Mouse (Mus musculus) adrenal gland, adult 2 months (tissue): ENCODE results near the gene Tomm34. TPM values are rescaled to one million over a fixed set of nuclear protein-coding genes. Genes with fewer than 3 reads are reported as not detected.
A peak's percentile ranks its signal among the peaks of the same experiment; 100 is the strongest.

Experiments
- DNase-seq: peaks from one replicate; pipeline ENCODE4 v3.0.0; 2021
- polyA plus RNA-seq: library from polyadenylated mRNA; depleted of rRNA; stranded (reverse); fragments of >200 nt; gene quantifications from 2 replicates; pipeline ENCODE4 v1.2.3, GENCODE M21; 2012; rRNA removed
- total RNA-seq, 2 experiments: library from RNA; stranded (reverse); gene quantifications; 2 replicates each; pipeline ENCODE4 v1.2.3; 2021

The Tomm34 gene
- total and polyA plus RNA-seq, 3 experiments = 35.1 to 72.2 (median 59.8) TPM

DNA sequence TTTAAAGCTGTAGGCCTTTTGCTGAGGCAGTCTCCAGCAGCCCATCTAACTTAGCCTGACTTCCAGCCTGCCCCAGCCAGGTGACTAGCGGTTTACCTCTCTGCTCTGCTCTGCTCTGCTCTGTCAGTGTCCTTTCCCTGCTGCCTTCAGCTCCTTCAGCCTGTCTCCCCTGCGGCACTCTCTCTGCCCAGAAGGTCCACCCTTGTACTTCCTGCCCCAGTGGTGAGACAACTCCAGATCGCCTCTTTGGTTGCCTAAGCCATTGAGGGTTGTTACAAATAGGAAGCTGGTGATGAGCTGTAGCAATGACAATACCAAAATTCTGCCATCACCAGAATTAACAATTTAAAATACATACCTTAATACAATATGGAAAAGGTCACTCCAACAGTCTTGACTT is 60.0 kb downstream of the Tomm34 start:
- DNase-seq = no peak

DNA sequence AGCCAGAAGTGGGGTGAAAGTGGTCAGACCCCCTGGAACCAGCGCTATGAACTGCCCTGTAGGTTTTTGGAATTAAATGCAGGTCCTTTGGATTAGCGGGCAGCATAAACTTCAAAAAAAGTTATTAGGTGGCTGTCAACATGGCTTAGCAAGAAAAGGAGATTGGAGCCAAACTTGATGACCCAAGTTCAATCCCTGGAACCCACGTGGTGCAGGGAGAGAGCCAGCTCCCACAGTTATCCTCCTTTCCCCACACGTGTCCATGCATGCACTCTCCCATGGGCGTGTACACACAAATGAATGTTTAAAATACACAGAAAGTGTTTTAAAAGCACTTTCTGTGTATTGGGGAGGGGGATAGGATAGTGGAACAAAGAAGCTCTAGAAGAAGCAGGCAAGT is 60.5 kb downstream of the Tomm34 start:
- DNase-seq = no peak

DNA sequence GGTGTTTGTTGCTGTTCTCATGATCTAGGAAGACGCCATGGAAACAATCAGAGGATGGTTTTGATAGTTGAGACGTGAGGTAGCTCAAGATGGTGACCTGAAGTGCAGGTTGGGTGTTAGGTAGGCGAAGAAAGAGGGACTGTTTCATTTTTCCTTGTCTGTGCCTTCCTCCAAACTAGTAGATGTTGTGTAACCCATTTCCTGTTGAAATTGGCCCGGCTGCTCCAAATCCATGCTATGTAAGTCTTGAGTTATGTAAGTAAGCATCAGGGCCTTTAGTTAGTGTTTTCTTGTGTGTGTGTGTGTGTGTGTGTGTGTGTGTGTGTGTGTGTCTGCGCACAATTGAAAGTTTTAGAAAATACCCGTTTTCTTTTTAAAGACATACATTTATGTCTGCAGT is 61.7 kb downstream of the Tomm34 start:
- no peak for DNase-seq

DNA sequence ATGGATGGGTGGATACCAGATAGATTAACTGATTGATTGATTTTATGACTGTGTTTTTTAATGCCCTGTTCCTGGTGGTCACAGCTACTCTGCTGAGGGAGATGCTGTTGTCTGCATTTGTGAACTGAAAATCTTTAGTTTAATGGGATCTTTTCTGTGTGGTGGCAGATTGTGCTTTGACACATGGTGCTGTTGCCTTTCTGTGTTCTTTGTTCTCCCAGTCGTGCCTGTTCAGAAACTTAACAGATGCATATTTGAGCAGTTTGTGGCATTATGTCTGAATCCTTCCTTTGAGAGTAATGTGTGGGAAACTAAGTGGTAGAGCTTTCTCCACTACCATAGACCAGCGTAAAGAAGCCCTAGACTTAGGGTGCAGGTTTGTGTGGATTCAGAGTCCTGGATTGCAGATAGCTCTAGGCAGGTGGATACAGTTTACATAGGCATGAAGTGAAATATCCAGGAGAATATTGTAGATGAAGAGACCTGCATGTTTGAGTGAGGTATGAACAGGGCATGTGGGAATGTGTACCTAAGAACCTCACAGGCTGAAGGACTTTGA is 62.9 kb downstream of the Tomm34 start:
- no peak for DNase-seq

DNA sequence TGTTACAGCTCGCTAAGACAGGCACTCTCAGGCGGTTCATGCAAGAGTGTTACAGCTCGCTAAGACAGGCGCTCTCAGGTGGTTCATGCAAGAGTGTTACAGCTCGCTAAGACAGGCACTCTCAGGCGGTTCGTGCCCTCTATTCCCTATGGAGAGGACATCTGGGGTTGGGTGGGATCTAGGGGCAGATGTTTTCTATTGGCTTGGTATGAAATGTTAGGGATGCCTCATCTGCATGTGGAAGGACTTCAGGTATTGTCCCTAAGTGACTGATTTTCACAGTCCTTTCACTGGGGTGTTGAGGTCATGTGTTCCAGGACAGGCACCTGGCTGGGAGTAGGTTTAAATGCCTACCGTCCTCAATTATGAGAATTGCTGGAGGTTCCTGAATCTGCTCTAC is 63.4 kb downstream of the Tomm34 start:
- DNase-seq = no peak

DNA sequence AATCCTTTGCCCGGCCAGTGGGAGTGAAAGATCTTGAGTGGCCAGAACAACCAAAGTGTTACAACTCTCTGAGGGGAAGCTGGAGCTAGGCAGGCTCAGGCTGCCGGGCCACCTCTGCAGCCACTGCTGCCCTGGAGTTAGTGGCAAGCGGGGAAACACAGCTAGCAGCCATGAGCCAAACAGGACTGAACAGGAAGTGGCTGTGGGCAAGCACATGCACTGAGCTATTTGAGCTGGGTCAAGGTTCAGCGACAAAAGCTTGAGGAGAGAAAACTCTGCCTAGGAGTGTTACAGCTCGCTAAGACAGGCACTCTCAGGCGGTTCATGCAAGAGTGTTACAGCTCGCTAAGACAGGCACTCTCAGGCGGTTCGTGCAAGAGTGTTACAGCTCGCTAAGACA is 64.0 kb downstream of the Tomm34 start:
- DNase-seq = peak; percentile 32

DNA sequence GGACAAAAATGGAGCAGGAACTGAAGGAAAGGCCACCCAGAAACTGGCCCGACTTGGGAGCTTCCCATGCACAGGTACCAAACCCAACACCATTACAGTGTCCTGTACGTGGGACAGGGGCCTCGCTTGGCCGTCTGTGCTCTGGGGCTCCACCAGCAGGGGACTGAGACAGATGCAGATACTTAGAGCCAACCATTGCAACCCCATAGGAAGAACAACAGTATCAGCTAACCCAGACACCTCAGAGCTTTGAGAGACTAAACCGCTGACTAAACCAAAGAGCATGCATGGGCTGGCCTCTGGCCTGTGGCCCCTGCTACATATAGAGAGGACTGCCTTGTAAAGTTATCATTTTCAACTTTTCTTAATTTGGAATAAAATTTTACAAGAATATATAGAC is 66.5 kb downstream of the Tomm34 start:
- DNase-seq = no peak

Other genes starting within 250 kb of the Tomm34 start
- gene Kcnk15, start 217.5 kb downstream of the Tomm34 start, total RNA-seq = not detected
- gene Kcnk15, start 217.5 kb downstream of the Tomm34 start, polyA plus RNA-seq = 0.19 TPM in 1 of 2 replicates, not detected in the other
- 100 to 1,000 TPM in 1 of 2 experiments, 10 to 100 TPM in 1; 89.5 to 154 TPM for gene Rims4, start 152.5 kb downstream of the Tomm34 start, total RNA-seq
- gene Rims4, start 152.5 kb downstream of the Tomm34 start, polyA plus RNA-seq = 36.4 and 60.2 TPM in 2 replicates
- 100 to 1,000 TPM; 260 to 298 TPM for gene Ywhab, start 76.2 kb downstream of the Tomm34 start, total RNA-seq
- 66.5 and 75.4 TPM in 2 replicates for gene Ywhab, start 76.2 kb downstream of the Tomm34 start, polyA plus RNA-seq
- gene Pabpc1l, start 45.7 kb downstream of the Tomm34 start, total RNA-seq = 1 to 10 TPM; 1.4 to 2.6 TPM
- 0.36 and 1.1 TPM in 2 replicates for gene Pabpc1l, start 45.7 kb downstream of the Tomm34 start, polyA plus RNA-seq
- 10 to 100 TPM; 25.9 to 29.5 TPM for gene Stk4, start 847 bp downstream of the Tomm34 start, total RNA-seq
- 5.5 and 6.4 TPM in 2 replicates for gene Stk4, start 847 bp downstream of the Tomm34 start, polyA plus RNA-seq
- not detected for gene Kcns1, start 99.9 kb upstream of the Tomm34 start, total RNA-seq
- not detected in 2 replicates for gene Kcns1, start 99.9 kb upstream of the Tomm34 start, polyA plus RNA-seq
- gene Wfdc5, start 111.6 kb upstream of the Tomm34 start, total RNA-seq = not detected
- gene Wfdc5, start 111.6 kb upstream of the Tomm34 start, polyA plus RNA-seq = not detected in 2 replicates
- 10 to 100 TPM in 1 of 2 experiments, not detected in 1; 10.5 TPM for gene Wfdc12, start 119.4 kb upstream of the Tomm34 start, total RNA-seq
- 0.39 and 2.3 TPM in 2 replicates for gene Wfdc12, start 119.4 kb upstream of the Tomm34 start, polyA plus RNA-seq
- gene Wfdc15a, start 129.0 kb upstream of the Tomm34 start, total RNA-seq = not detected
- not detected in 2 replicates for gene Wfdc15a, start 129.0 kb upstream of the Tomm34 start, polyA plus RNA-seq
- not detected for gene Wfdc15b, start 150.5 kb upstream of the Tomm34 start, total RNA-seq
- not detected in 2 replicates for gene Wfdc15b, start 150.5 kb upstream of the Tomm34 start, polyA plus RNA-seq
- not detected for gene Svs2, start 167.3 kb upstream of the Tomm34 start, total RNA-seq
- gene Svs2, start 167.3 kb upstream of the Tomm34 start, polyA plus RNA-seq = not detected in 2 replicates
- not detected for gene Svs3b, start 185.5 kb upstream of the Tomm34 start, total RNA-seq
- not detected in 2 replicates for gene Svs3b, start 185.5 kb upstream of the Tomm34 start, polyA plus RNA-seq
- gene Svs4, start 207.3 kb upstream of the Tomm34 start, total RNA-seq = not detected
- gene Svs4, start 207.3 kb upstream of the Tomm34 start, polyA plus RNA-seq = not detected in 2 replicates
- gene Svs3a, start 218.1 kb upstream of the Tomm34 start, total RNA-seq = not detected
- gene Svs3a, start 218.1 kb upstream of the Tomm34 start, polyA plus RNA-seq = not detected in 2 replicates
- gene Svs6, start 245.6 kb upstream of the Tomm34 start, total RNA-seq = not detected
- not detected in 2 replicates for gene Svs6, start 245.6 kb upstream of the Tomm34 start, polyA plus RNA-seq